Mouse (Mus musculus): ENCODE results near the gene Nexn. TPM values are rescaled to one million over a fixed set of nuclear protein-coding genes. Genes with fewer than 3 reads are reported as not detected.

The Nexn gene
- polyA plus RNA-seq, 1 experiment, result 0.38 TPM

DNA sequence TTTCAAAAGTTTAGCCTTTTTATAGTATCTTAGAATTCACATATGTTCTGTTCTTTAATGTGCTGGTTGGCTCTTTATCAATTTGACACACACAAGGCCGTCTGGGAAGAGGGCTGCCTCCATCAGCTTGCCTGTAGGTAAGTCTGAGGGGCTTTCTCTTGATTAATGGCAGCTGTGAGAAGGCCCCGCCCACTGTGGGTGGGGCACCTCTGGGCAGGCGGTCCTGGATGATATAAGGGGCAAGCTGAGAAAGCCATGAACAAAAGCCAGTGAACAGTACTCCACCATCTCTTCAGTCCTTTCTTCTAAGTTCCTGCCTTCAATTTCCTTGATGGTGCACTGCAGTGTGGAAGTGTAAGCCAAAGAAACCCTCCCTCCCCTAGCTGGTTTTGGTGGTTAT lies 16.0 kb upstream of the Nexn start:
- no peaks in the 10 kb centered on the region for H3K27me3 ChIP-seq (replicated peaks; ENCODE audit: control insufficient read depth, insufficient read depth, low read length)
- DNase-seq, result no peak
- no peak overlapping the region for H3K27ac ChIP-seq (ENCODE audit: insufficient read depth, low read depth, low read length)
- no peak for TF ChIP-seq POLR2A (IDR thresholded peaks at IDR 0.05; ENCODE audit: low read depth, low read length)
- no peak for TF ChIP-seq CTCF (conservative IDR thresholded peaks at IDR 0.05; ENCODE audit: insufficient read depth, insufficient read length, low read depth, low read length)
- no peak overlapping the region for H3K4me3 ChIP-seq (ENCODE audit: insufficient read depth, low read depth, low read length)
- H3K36me3 ChIP-seq (ENCODE audit: control insufficient read depth, insufficient read depth, low read length), result no peaks in the 10 kb centered on the region
- WGBS, result 41% methylated on average over 3 of the region's 3 CpGs
- no peaks in the 10 kb centered on the region for H3K4me1 ChIP-seq (ENCODE audit: control insufficient read depth, insufficient read depth, low read length)

GRCm38 (mm10) chr3:152278431-152278830 lies 12.3 kb upstream of the Nexn start:
- Histone ChIP-seq H3K27me3 (replicated peaks; ENCODE audit: control insufficient read depth, insufficient read depth, low read length) (no peaks in the 10 kb centered on the region), H3K27ac (ENCODE audit: insufficient read depth, low read depth, low read length) (no peak overlapping the region), H3K36me3 (ENCODE audit: control insufficient read depth, insufficient read depth, low read length) (no peaks in the 10 kb centered on the region), H3K4me1 (ENCODE audit: control insufficient read depth, insufficient read depth, low read length) (no peaks in the 10 kb centered on the region), H3K4me3 (ENCODE audit: insufficient read depth, low read depth, low read length) (no peak overlapping the region)
- DNase-seq, result no peak
- WGBS, result 49% methylated on average over 2 of the region's 2 CpGs
- TF ChIP-seq POLR2A (IDR thresholded peaks at IDR 0.05; ENCODE audit: low read depth, low read length) (no peak), CTCF (conservative IDR thresholded peaks at IDR 0.05; ENCODE audit: insufficient read depth, insufficient read length, low read depth, low read length) (no peak)

GRCm38 (mm10) chr3:152277912-152278311 lies 11.8 kb upstream of the Nexn start:
- Histone ChIP-seq H3K27me3 (replicated peaks; ENCODE audit: control insufficient read depth, insufficient read depth, low read length) (no peaks in the 10 kb centered on the region), H3K4me3 (ENCODE audit: insufficient read depth, low read depth, low read length) (no peak overlapping the region), H3K27ac (ENCODE audit: insufficient read depth, low read depth, low read length) (no peak overlapping the region), H3K36me3 (ENCODE audit: control insufficient read depth, insufficient read depth, low read length) (no peaks in the 10 kb centered on the region), H3K4me1 (ENCODE audit: control insufficient read depth, insufficient read depth, low read length) (no peaks in the 10 kb centered on the region)
- WGBS, result 60% methylated on average over 2 of the region's 2 CpGs
- DNase-seq, result no peak
- no peak for TF ChIP-seq CTCF (conservative IDR thresholded peaks at IDR 0.05; ENCODE audit: insufficient read depth, insufficient read length, low read depth, low read length)
- TF ChIP-seq POLR2A (IDR thresholded peaks at IDR 0.05; ENCODE audit: low read depth, low read length), result no peak

- H3K4me3 ChIP-seq (ENCODE audit: insufficient read depth, low read depth, low read length), result no peak overlapping the region
- no peaks in the 10 kb centered on the region for H3K36me3 ChIP-seq (ENCODE audit: control insufficient read depth, insufficient read depth, low read length)
- no peak for DNase-seq
- 91% methylated on average over 3 of the region's 3 CpGs for WGBS
- H3K27me3 ChIP-seq (replicated peaks; ENCODE audit: control insufficient read depth, insufficient read depth, low read length), result no peaks in the 10 kb centered on the region
- H3K27ac ChIP-seq (ENCODE audit: insufficient read depth, low read depth, low read length), result no peak overlapping the region
- no peak for TF ChIP-seq POLR2A (IDR thresholded peaks at IDR 0.05; ENCODE audit: low read depth, low read length)
- TF ChIP-seq CTCF (conservative IDR thresholded peaks at IDR 0.05; ENCODE audit: insufficient read depth, insufficient read length, low read depth, low read length), result no peak
- H3K4me1 ChIP-seq (ENCODE audit: control insufficient read depth, insufficient read depth, low read length), result no peaks in the 10 kb centered on the region
Observed at GRCm38 (mm10) chr3:152276935-152277334, 10.8 kb upstream of the Nexn start.

- Histone ChIP-seq H3K4me3 (ENCODE audit: insufficient read depth, low read depth, low read length) (no peak overlapping the region), H3K4me1 (ENCODE audit: control insufficient read depth, insufficient read depth, low read length) (no peaks in the 10 kb centered on the region), H3K36me3 (ENCODE audit: control insufficient read depth, insufficient read depth, low read length) (no peaks in the 10 kb centered on the region), H3K27me3 (replicated peaks; ENCODE audit: control insufficient read depth, insufficient read depth, low read length) (no peaks in the 10 kb centered on the region), H3K27ac (ENCODE audit: insufficient read depth, low read depth, low read length) (no peak overlapping the region)
- TF ChIP-seq POLR2A (IDR thresholded peaks at IDR 0.05; ENCODE audit: low read depth, low read length) (no peak), CTCF (conservative IDR thresholded peaks at IDR 0.05; ENCODE audit: insufficient read depth, insufficient read length, low read depth, low read length) (no peak)
- WGBS, result 82% methylated on average over 8 of the region's 8 CpGs
- DNase-seq, result no peak
Observed at GRCm38 (mm10) chr3:152275008-152275407, 8.9 kb upstream of the Nexn start.

GRCm38 (mm10) chr3:152272974-152273685 lies 7.0 kb upstream of the Nexn start:
- H3K27me3 ChIP-seq (replicated peaks; ENCODE audit: control insufficient read depth, insufficient read depth, low read length), result no peaks in the 10 kb centered on the region
- TF ChIP-seq CTCF (conservative IDR thresholded peaks at IDR 0.05; ENCODE audit: insufficient read depth, insufficient read length, low read depth, low read length) (no peak), POLR2A (IDR thresholded peaks at IDR 0.05; ENCODE audit: low read depth, low read length) (no peak)
- no peaks in the 10 kb centered on the region for H3K4me1 ChIP-seq (ENCODE audit: control insufficient read depth, insufficient read depth, low read length)
- WGBS, result 89% methylated on average over 20 of the region's 20 CpGs
- H3K4me3 ChIP-seq (ENCODE audit: insufficient read depth, low read depth, low read length), result no peak overlapping the region
- no peak overlapping the region for H3K27ac ChIP-seq (ENCODE audit: insufficient read depth, low read depth, low read length)
- DNase-seq, result no peak
- no peaks in the 10 kb centered on the region for H3K36me3 ChIP-seq (ENCODE audit: control insufficient read depth, insufficient read depth, low read length)

DNA sequence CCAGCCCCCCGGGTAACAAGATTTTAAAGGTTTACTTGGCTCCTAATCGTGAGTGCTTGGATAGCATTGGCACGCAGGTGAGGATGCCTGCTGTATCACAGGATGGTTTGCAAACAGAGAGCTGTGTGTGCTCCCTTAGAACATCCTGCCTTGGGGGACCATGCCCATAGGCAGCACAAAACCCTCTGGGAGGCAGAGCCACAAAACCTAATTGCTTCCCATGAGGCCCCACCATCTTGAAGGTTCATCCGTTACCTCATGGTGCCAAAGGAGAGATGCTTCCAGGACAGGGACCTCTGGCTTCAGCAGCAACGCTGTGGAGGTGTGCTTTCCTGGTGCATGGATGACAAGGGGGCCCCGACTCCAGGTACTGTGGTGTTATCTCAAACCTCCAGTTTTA lies 5.7 kb upstream of the Nexn start:
- WGBS, result 87% methylated on average over 6 of the region's 6 CpGs

More for the DNA sequence above, 5.7 kb upstream of the Nexn start:
- no peaks in the 10 kb centered on the region for H3K4me1 ChIP-seq (ENCODE audit: control insufficient read depth, insufficient read depth, low read length)
- H3K4me3 ChIP-seq (ENCODE audit: insufficient read depth, low read depth, low read length), result no peak overlapping the region
- no peak overlapping the region for H3K27ac ChIP-seq (ENCODE audit: insufficient read depth, low read depth, low read length)
- H3K27me3 ChIP-seq (replicated peaks; ENCODE audit: control insufficient read depth, insufficient read depth, low read length), result no peaks in the 10 kb centered on the region
- TF ChIP-seq POLR2A (IDR thresholded peaks at IDR 0.05; ENCODE audit: low read depth, low read length), result no peak
- no peak for TF ChIP-seq CTCF (conservative IDR thresholded peaks at IDR 0.05; ENCODE audit: insufficient read depth, insufficient read length, low read depth, low read length)
- DNase-seq, result no peak
- H3K36me3 ChIP-seq (ENCODE audit: control insufficient read depth, insufficient read depth, low read length), result no peaks in the 10 kb centered on the region

Data from kidney, adult 2 months (tissue).